Mouse (Mus musculus) gastrocnemius, postnatal 4 days (tissue): ENCODE results near the gene Sugp2. TPM values are rescaled to one million over a fixed set of nuclear protein-coding genes. Genes with fewer than 3 reads are reported as not detected.

Source experiments
- total RNA-seq, 2 experiments: library from RNA; stranded (reverse); gene quantifications; 2 replicates each; pipeline ENCODE4 v1.2.3; 2021

Gene Sugp2
- total RNA-seq, 2 experiments from 2014 or later = 49.1 to 52.6 TPM

Other genes starting within 250 kb of the Sugp2 start
- gene Gatad2a, start 237.8 kb upstream of the Sugp2 start, total RNA-seq = 10 to 100 TPM; 60.9 to 74.5 TPM
- gene Mau2, start 191.5 kb upstream of the Sugp2 start, total RNA-seq = 10 to 100 TPM; 41.0 to 45.2 TPM
- 10 to 100 TPM; 23.0 to 23.8 TPM for gene Sugp1, start 191.4 kb upstream of the Sugp2 start, total RNA-seq
- gene Tm6sf2, start 161.3 kb upstream of the Sugp2 start, total RNA-seq = under 1 TPM; 0.54 to 0.67 TPM
- not detected for gene Hapln4, start 150.8 kb upstream of the Sugp2 start, total RNA-seq
- under 1 TPM; 0.07 to 0.08 TPM for gene Ncan, start 113.4 kb upstream of the Sugp2 start, total RNA-seq
- gene Nr2c2ap, start 102.9 kb upstream of the Sugp2 start, total RNA-seq = 10 to 100 TPM in 1 of 2 experiments, 1 to 10 TPM in 1; 8.6 to 10.3 TPM
- 10 to 100 TPM; 12.7 to 16.6 TPM for gene Rfxank, start 95.1 kb upstream of the Sugp2 start, total RNA-seq
- 10 to 100 TPM; 25.6 to 27.7 TPM for gene Borcs8, start 94.7 kb upstream of the Sugp2 start, total RNA-seq
- gene Mef2b, start 94.5 kb upstream of the Sugp2 start, total RNA-seq = under 1 TPM; 0.26 to 0.56 TPM
- gene Tmem161a, start 61.9 kb upstream of the Sugp2 start, total RNA-seq = 10 to 100 TPM; 64.5 to 72.5 TPM
- gene Slc25a42, start 21.9 kb upstream of the Sugp2 start, total RNA-seq = 10 to 100 TPM; 26.2 to 27.9 TPM
- gene Armc6, start 240 bp downstream of the Sugp2 start, total RNA-seq = 10 to 100 TPM; 16.1 to 16.4 TPM
- 10 to 100 TPM; 23.2 to 24.3 TPM for gene Homer3, start 48.6 kb downstream of the Sugp2 start, total RNA-seq
- 10 to 100 TPM; 42.8 to 42.9 TPM for gene Ddx49, start 68.3 kb downstream of the Sugp2 start, total RNA-seq
- 100 to 1,000 TPM; 168 to 177 TPM for gene Cope, start 68.3 kb downstream of the Sugp2 start, total RNA-seq
- 10 to 100 TPM; 23.1 to 24.4 TPM for gene Cers1, start 81.5 kb downstream of the Sugp2 start, total RNA-seq
- gene Gdf1, start 95.6 kb downstream of the Sugp2 start, total RNA-seq = 1 to 10 TPM; 3.5 to 4.0 TPM
- 10 to 100 TPM; 45.0 to 47.9 TPM for gene Upf1, start 119.1 kb downstream of the Sugp2 start, total RNA-seq
- gene Comp, start 139.3 kb downstream of the Sugp2 start, total RNA-seq = 1 to 10 TPM; 4.6 to 9.3 TPM
- gene Crtc1, start 205.4 kb downstream of the Sugp2 start, total RNA-seq = 10 to 100 TPM; 16.4 to 20.8 TPM
- gene Klhl26, start 242.7 kb downstream of the Sugp2 start, total RNA-seq = 1 to 10 TPM; 8.1 to 10.0 TPM